Mouse (Mus musculus): ENCODE measurements around the gene Disc1. TPM values are rescaled to one million over a fixed set of nuclear protein-coding genes. Genes with fewer than 3 reads are reported as not detected.

Disc1 gene
- polyA plus RNA-seq, 1 experiment from 2014 or later = 1.00 TPM

- no peak for ATAC-seq
- peaks cover 1% of the 10 kb centered on the region; the same call in 1 of the 2 replicates for H3K4me1 ChIP-seq (replicated peaks)
- 74% methylated on average over 3 of the region's 3 CpGs for WGBS
Measured at GRCm38 (mm10) chr8:125097140-125097539, 43.1 kb downstream of the Disc1 start.

GRCm38 (mm10) chr8:125098050-125098449 lies 44.1 kb downstream of the Disc1 start:
- no peak overlapping the region for H3K4me3 ChIP-seq (replicated peaks)
- no peak for ATAC-seq
- H3K9ac ChIP-seq (replicated peaks) = no peak overlapping the region
- 84% methylated on average over 5 of the region's 5 CpGs for WGBS
- 0 out of 2 replicates have a peak, but pooled peaks cover 2% of the 10 kb centered on the region for H3K27me3 ChIP-seq
- no peaks in the 10 kb centered on the region for H3K9me3 ChIP-seq
- no peak overlapping the region for H3K4me2 ChIP-seq (replicated peaks)
- H3K4me1 ChIP-seq (replicated peaks) = peaks cover 9% of the 10 kb centered on the region; the same call in 1 of the 2 replicates
- no peak overlapping the region for H3K27ac ChIP-seq
- H3K36me3 ChIP-seq = no peaks in the 10 kb centered on the region

More at GRCm38 (mm10) chr8:125097140-125097539, 43.1 kb downstream of the Disc1 start:
- Histone ChIP-seq H3K36me3 (no peaks in the 10 kb centered on the region), H3K27me3 (no peaks in the 10 kb centered on the region), H3K4me3 (replicated peaks) (no peak overlapping the region), H3K9me3 (no peaks in the 10 kb centered on the region), H3K9ac (replicated peaks) (no peak overlapping the region), H3K27ac (no peak overlapping the region), H3K4me2 (replicated peaks) (no peak overlapping the region)

GRCm38 (mm10) chr8:125102303-125102702 lies 48.3 kb downstream of the Disc1 start:
- H3K27ac ChIP-seq = no peak overlapping the region
- ATAC-seq = no peak
- no peak overlapping the region for H3K9ac ChIP-seq (replicated peaks)
- peaks cover 6% of the 10 kb centered on the region; the same call in 1 of the 2 replicates for H3K27me3 ChIP-seq
- peaks cover 9% of the 10 kb centered on the region; the same call in 1 of the 2 replicates for H3K4me1 ChIP-seq (replicated peaks)
- no peak overlapping the region for H3K4me3 ChIP-seq (replicated peaks)
- no peaks in the 10 kb centered on the region for H3K36me3 ChIP-seq
- no peak overlapping the region for H3K4me2 ChIP-seq (replicated peaks)
- no peaks in the 10 kb centered on the region for H3K9me3 ChIP-seq
- WGBS = 65% methylated on average over 13 of the region's 13 CpGs

GRCm38 (mm10) chr8:125113171-125113570 lies 59.2 kb downstream of the Disc1 start:
- H3K36me3 ChIP-seq = no peaks in the 10 kb centered on the region
- no peak overlapping the region for H3K9ac ChIP-seq (replicated peaks)
- no peaks in the 10 kb centered on the region for H3K27me3 ChIP-seq
- H3K4me3 ChIP-seq (replicated peaks) = no peak overlapping the region
- H3K4me2 ChIP-seq (replicated peaks) = no peak overlapping the region
- 19% methylated on average over 9 of the region's 9 CpGs for WGBS
- ATAC-seq = peak; percentile 46; the same call in 1 of the 2 replicates
- H3K9me3 ChIP-seq = no peaks in the 10 kb centered on the region
- peak overlapping the region; percentile 45 for H3K27ac ChIP-seq
- peaks cover 15% of the 10 kb centered on the region for H3K4me1 ChIP-seq (replicated peaks)

- no peaks in the 10 kb centered on the region for H3K36me3 ChIP-seq
- H3K4me3 ChIP-seq (replicated peaks) = no peak overlapping the region
- H3K27me3 ChIP-seq = no peaks in the 10 kb centered on the region
- peaks cover 15% of the 10 kb centered on the region for H3K4me1 ChIP-seq (replicated peaks)
- H3K4me2 ChIP-seq (replicated peaks) = no peak overlapping the region
- 62% methylated on average over 3 of the region's 3 CpGs for WGBS
- no peak for ATAC-seq
- no peak overlapping the region for H3K9ac ChIP-seq (replicated peaks)
- no peak overlapping the region for H3K27ac ChIP-seq
- H3K9me3 ChIP-seq = no peaks in the 10 kb centered on the region
Measured at GRCm38 (mm10) chr8:125113831-125114230, 59.8 kb downstream of the Disc1 start.

GRCm38 (mm10) chr8:125115321-125115720 lies 61.3 kb downstream of the Disc1 start:
- Histone ChIP-seq H3K9me3 (no peaks in the 10 kb centered on the region), H3K4me1 (replicated peaks) (peaks cover 15% of the 10 kb centered on the region), H3K9ac (replicated peaks) (no peak overlapping the region), H3K4me3 (replicated peaks) (no peak overlapping the region), H3K27ac (no peak overlapping the region), H3K4me2 (replicated peaks) (no peak overlapping the region), H3K27me3 (no peaks in the 10 kb centered on the region), H3K36me3 (no peaks in the 10 kb centered on the region)
- 73% methylated on average over 5 of the region's 5 CpGs for WGBS
- no peak for ATAC-seq

GRCm38 (mm10) chr8:125116616-125117015 lies 62.6 kb downstream of the Disc1 start:
- H3K27ac ChIP-seq = no peak overlapping the region
- no peaks in the 10 kb centered on the region for H3K36me3 ChIP-seq
- no peaks in the 10 kb centered on the region for H3K27me3 ChIP-seq
- 11% methylated on average over 2 of the region's 2 CpGs for WGBS
- peaks cover 22% of the 10 kb centered on the region for H3K4me1 ChIP-seq (replicated peaks)
- no peak overlapping the region for H3K4me3 ChIP-seq (replicated peaks)
- no peaks in the 10 kb centered on the region for H3K9me3 ChIP-seq
- no peak overlapping the region for H3K4me2 ChIP-seq (replicated peaks)
- ATAC-seq = no peak
- no peak overlapping the region for H3K9ac ChIP-seq (replicated peaks)

- ATAC-seq = no peak
- Histone ChIP-seq H3K27me3 (peaks cover 6% of the 10 kb centered on the region; the same call in 1 of the 2 replicates), H3K27ac (no peak overlapping the region), H3K9me3 (no peaks in the 10 kb centered on the region), H3K4me1 (replicated peaks) (no peaks in the 10 kb centered on the region), H3K4me3 (replicated peaks) (no peak overlapping the region), H3K9ac (replicated peaks) (no peak overlapping the region; the same call in 1 of the 2 replicates), H3K36me3 (no peaks in the 10 kb centered on the region), H3K4me2 (replicated peaks) (no peak overlapping the region)
- WGBS = 71% methylated on average over 4 of the region's 4 CpGs
Measured at GRCm38 (mm10) chr8:125126482-125126881, 72.5 kb downstream of the Disc1 start.

- Histone ChIP-seq H3K27me3 (peaks cover 6% of the 10 kb centered on the region; the same call in 1 of the 2 replicates), H3K4me1 (replicated peaks) (no peaks in the 10 kb centered on the region), H3K27ac (no peak overlapping the region), H3K9ac (replicated peaks) (no peak overlapping the region), H3K9me3 (no peaks in the 10 kb centered on the region), H3K4me2 (replicated peaks) (no peak overlapping the region), H3K36me3 (no peaks in the 10 kb centered on the region), H3K4me3 (replicated peaks) (no peak overlapping the region)
- WGBS = 86% methylated on average over 7 of the region's 7 CpGs
- no peak for ATAC-seq
Measured at GRCm38 (mm10) chr8:125127621-125128020, 73.6 kb downstream of the Disc1 start.

- 29% methylated on average over 6 of the region's 6 CpGs for WGBS
- Histone ChIP-seq H3K4me1 (replicated peaks) (no peaks in the 10 kb centered on the region), H3K4me2 (replicated peaks) (no peak overlapping the region), H3K9ac (replicated peaks) (no peak overlapping the region), H3K4me3 (replicated peaks) (no peak overlapping the region), H3K9me3 (no peaks in the 10 kb centered on the region), H3K27me3 (peaks cover 6% of the 10 kb centered on the region; the same call in 1 of the 2 replicates), H3K27ac (no peak overlapping the region), H3K36me3 (no peaks in the 10 kb centered on the region)
- ATAC-seq = peak; percentile 62; the same call in 1 of the 2 replicates
Measured at GRCm38 (mm10) chr8:125128305-125128704, 74.3 kb downstream of the Disc1 start.

GRCm38 (mm10) chr8:125130835-125131234 lies 76.8 kb downstream of the Disc1 start:
- Histone ChIP-seq H3K4me3 (replicated peaks) (no peak overlapping the region), H3K36me3 (no peaks in the 10 kb centered on the region), H3K9me3 (no peaks in the 10 kb centered on the region), H3K27ac (no peak overlapping the region), H3K27me3 (peaks cover 6% of the 10 kb centered on the region; the same call in 1 of the 2 replicates), H3K9ac (replicated peaks) (no peak overlapping the region), H3K4me1 (replicated peaks) (peaks cover 14% of the 10 kb centered on the region), H3K4me2 (replicated peaks) (no peak overlapping the region)
- ATAC-seq = no peak
- 95% methylated on average over 6 of the region's 6 CpGs for WGBS

- WGBS = 91% methylated on average over 7 of the region's 7 CpGs
- H3K4me3 ChIP-seq (replicated peaks) = no peak overlapping the region
- H3K4me2 ChIP-seq (replicated peaks) = no peak overlapping the region
- no peaks in the 10 kb centered on the region for H3K36me3 ChIP-seq
- H3K9me3 ChIP-seq = no peaks in the 10 kb centered on the region
- no peak overlapping the region for H3K27ac ChIP-seq
- peaks cover 18% of the 10 kb centered on the region for H3K4me1 ChIP-seq (replicated peaks)
- H3K27me3 ChIP-seq = peaks cover 6% of the 10 kb centered on the region; the same call in 1 of the 2 replicates
- ATAC-seq = no peak
- H3K9ac ChIP-seq (replicated peaks) = no peak overlapping the region
Measured at GRCm38 (mm10) chr8:125131265-125131664, 77.3 kb downstream of the Disc1 start.

- no peak overlapping the region for H3K9ac ChIP-seq (replicated peaks)
- ATAC-seq = no peak
- H3K27ac ChIP-seq = no peak overlapping the region
- peaks cover 27% of the 10 kb centered on the region for H3K4me1 ChIP-seq (replicated peaks)
- peaks cover 6% of the 10 kb centered on the region; the same call in 1 of the 2 replicates for H3K27me3 ChIP-seq
- no peaks in the 10 kb centered on the region for H3K9me3 ChIP-seq
- H3K4me2 ChIP-seq (replicated peaks) = no peak overlapping the region
- H3K4me3 ChIP-seq (replicated peaks) = no peak overlapping the region
- H3K36me3 ChIP-seq = no peaks in the 10 kb centered on the region
- WGBS = 69% methylated on average over 11 of the region's 11 CpGs
Measured at GRCm38 (mm10) chr8:125133685-125134114, 79.7 kb downstream of the Disc1 start.
